Mouse (Mus musculus): ENCODE data around the gene 2010111I01Rik.

- no peak for TF ChIP-seq CTCF (conservative IDR thresholded peaks at IDR 0.05 in 1 of 2, IDR thresholded peaks at IDR 0.05 in 1 of 2; ENCODE audit: low read depth in 2 of 2, low read length in 2 of 2)
- no peak for TF ChIP-seq ELF1 (IDR thresholded peaks at IDR 0.05; ENCODE audit: low read depth, low read length)
- no peak for TF ChIP-seq EP300 (IDR thresholded peaks at IDR 0.05; ENCODE audit: low read length)
- no peak for TF ChIP-seq POLR2AphosphoS2 (IDR thresholded peaks at IDR 0.05; ENCODE audit: low read depth, low read length)
- no peak for TF ChIP-seq POLR2A (IDR thresholded peaks at IDR 0.05; ENCODE audit: low read depth, low read length)
- TF ChIP-seq IRF4 (IDR thresholded peaks at IDR 0.05; ENCODE audit: low read depth, low read length) = no peak
- no peak for TF ChIP-seq JUN (IDR thresholded peaks at IDR 0.05; ENCODE audit: insufficient read depth, low read depth, low read length)
- TF ChIP-seq ETS1 (conservative IDR thresholded peaks at IDR 0.05; ENCODE audit: low read depth, low read length) = no peak
Observed at GRCm38 (mm10) chr13:63177232-63177631, 212.5 kb downstream of the 2010111I01Rik start.

All from CH12.LX (cell line).